Mouse (Mus musculus): ENCODE results near the gene Enpp1.

Gene Enpp1

DNA sequence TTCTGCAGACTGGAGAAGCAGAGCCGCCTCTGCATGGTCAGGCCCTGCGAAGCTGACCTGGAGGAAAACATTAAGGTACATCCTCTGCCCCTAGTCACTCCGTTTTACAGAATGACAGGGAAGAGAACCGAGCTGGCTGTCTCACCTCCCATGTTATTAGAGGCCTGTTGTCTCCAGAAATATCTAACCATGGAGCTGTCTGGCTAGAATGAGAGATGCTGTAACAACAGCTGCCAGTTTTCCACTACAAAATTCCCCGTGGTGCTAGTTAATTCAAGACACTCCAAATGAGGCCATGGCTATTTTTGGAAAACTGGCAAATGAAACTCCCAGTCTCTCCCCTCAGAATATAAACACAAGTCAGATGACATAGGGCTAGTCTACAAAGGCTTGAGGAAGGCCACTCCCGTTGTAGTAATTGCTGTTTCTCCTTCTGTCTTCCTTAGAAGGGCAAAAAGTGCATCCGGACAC, 115.1 kb downstream of the Enpp1 start:
- in situ Hi-C loops (cut with MboI, MseI), result no loop called here

DNA sequence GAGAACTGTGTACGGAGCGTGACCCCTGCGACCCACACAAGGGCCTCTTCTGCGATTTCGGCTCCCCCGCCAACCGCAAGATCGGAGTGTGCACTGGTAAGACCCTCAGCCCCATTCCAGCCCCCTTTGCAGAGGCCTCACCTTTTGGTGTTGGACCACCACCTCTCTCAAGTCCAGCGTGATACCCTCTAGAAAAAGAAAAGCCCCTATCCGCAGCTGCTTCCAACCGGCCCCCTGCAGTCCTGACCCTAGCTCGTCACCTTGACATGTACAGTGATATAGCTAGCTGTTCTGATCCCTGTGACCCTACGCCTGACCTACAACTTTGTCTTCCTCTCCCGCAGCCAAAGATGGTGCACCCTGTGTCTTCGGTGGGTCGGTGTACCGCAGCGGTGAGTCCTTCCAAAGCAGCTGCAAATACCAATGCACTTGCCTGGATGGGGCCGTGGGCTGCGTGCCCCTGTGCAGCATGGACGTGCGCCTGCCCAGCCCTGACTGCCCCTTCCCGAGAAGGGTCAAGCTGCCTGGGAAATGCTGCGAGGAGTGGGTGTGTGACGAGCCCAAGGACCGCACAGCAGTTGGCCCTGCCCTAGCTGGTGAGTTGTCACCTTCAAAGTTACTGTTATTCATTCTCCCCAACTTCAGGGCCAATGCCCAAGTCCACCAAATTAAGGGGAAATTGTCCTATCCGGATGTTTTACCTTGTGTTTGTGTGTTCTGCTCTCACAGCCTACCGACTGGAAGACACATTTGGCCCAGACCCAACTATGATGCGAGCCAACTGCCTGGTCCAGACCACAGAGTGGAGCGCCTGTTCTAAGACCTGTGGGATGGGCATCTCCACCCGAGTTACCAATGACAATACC, 115.7 kb downstream of the Enpp1 start:
- in situ Hi-C loops (cut with MboI, MseI), result no loop called here

DNA sequence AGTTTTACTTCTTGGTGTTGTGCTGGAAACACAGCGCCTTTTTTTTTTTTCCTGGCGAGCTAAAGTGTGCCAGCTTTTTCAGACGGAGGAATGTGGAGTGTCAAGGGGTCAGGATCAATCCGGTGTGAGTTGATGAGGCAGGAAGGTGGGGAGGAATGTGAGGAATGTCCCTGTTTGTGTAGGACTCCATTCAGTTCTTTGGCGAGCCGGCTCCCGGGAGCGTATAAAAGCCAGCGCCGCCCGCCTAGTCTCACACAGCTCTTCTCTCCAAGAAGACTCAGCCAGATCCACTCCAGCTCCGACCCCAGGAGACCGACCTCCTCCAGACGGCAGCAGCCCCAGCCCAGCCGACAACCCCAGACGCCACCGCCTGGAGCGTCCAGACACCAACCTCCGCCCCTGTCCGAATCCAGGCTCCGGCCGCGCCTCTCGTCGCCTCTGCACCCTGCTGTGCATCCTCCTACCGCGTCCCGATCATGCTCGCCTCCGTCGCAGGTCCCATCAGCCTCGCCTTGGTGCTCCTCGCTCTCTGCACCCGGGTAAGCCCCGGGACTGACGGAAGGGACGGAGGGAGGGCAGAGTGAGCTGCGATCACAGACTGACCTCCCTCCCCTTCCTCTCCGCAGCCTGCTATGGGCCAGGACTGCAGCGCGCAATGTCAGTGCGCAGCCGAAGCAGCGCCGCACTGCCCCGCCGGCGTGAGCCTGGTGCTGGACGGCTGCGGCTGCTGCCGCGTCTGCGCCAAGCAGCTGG, 116.5 kb downstream of the Enpp1 start, which contains the start of gene Ccn2:
Gene Ccn2 (plus strand): TSS at position 193 of the 753 bp plus-strand sequence.
- in situ Hi-C loops (cut with MboI, MseI), result no loop called here

DNA sequence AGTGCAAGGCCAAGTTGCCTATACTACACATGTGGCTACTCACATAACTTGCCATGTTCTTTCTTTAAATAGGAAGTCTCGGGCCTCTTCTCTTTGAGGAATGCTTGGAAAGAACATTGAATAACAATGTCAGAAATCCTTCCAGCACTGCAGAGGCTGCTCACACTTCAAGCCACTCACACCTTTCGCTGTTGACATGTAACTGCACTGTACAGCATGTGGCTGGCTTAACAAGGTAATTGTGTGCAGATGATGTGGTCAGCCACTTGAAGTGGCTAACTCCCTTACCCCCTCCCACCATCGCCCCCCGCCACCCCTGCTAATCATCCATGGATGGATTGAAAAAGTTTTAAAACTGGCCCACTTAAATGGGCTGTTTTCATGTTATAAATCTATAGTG, 118.4 kb downstream of the Enpp1 start:
- in situ Hi-C loops (cut with MboI, MseI), result no loop called here

DNA sequence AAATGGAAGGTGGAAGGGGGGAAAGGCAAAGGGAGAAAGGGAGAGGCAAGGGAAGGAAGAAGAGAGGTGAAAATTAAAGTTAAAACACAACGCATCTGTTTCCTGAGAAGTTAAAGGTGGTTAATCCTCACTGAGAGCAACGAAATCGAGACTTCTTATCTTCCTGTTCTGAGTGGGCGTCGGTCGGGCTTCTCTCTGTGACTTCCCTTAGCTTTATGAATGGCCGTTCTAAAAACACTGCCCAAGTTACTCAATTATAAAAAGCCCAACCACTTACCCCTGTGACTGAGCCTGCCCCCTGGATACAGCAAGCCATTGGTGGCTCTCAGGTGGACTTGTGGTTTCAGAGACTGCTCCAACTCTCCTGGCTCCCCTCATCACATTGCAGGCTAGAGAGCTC, 119.0 kb downstream of the Enpp1 start:
- in situ Hi-C loops (cut with MboI, MseI), result no loop called here

DNA sequence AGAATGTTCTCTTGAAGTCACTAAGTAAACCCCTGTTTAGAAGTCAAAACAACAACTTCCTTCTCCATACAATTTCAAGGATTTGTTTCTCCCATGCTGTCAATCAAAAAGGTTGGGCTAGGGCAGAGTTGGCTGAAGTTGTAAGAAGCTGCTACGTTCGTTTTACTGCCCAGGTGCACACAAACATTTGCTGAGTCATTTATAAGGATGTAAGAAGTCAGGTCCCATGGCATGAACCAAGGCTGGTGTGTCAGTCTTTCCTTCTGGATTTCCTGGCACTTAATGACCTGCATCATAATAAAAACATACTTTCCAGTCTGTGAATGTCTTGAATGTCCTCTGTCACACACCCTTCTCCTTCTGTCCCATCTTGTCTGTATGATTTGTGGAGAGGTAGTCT, 119.6 kb downstream of the Enpp1 start:
- in situ Hi-C loops (cut with MboI, MseI), result no loop called here

DNA sequence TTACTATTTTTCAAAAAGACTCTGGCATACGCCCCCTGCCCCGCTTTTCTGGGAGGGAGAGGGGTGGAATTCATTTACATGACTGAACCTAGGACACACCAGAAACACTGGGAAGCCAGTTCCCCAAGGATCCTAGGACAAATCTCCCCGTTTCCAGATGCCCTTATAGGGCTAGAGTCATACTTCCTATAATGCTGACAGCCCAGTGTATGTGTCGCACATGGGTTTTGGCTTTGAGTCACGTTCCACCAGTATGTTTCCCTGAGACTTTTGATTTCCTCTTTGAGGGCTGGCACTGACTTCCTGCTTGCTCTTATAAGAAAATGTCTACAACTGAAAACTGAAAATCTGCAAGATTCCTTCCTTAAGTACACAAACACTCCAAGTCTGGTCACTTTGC, 120.2 kb downstream of the Enpp1 start:
- in situ Hi-C loops (cut with MboI, MseI), result no loop called here

DNA sequence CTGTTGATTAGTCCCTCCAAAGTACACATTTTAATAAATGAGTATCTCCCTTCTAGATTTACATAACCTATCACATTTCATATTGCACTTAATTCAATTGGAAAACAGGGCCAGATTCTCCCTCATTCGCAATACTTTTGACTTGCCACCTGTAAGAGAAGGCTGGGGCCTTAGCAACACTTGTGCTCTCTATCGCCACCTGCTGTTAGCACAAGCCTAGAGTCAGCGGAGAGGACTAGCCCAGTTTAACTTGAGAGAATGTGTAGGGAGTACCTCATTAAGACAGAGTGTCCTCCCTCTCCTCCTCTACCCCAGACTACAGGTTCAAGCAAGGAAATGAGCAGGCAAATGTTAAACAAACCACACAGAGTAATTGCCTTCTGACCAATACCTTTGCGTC, 120.8 kb downstream of the Enpp1 start:
- in situ Hi-C loops (cut with MboI, MseI), result no loop called here

DNA sequence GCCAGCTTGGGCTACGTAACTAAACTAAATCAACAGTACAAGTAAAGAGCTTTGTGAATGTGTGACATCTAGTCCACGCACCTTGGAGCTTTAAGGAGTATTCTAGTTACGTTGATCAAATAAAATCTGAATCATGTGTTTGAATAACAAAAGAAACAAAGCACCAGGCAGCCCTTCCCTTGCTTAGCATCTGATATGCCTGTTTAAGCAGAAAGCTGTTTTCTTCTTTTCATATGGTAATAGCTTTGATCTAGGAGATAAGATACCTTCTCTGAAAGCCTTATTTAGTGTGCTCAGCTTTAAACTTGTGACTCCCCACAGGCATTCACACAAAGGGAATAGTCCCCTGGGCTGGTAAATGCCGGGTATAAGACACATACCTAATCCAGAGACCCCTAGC, 121.4 kb downstream of the Enpp1 start:
- in situ Hi-C loops (cut with MboI, MseI), result no loop called here

DNA sequence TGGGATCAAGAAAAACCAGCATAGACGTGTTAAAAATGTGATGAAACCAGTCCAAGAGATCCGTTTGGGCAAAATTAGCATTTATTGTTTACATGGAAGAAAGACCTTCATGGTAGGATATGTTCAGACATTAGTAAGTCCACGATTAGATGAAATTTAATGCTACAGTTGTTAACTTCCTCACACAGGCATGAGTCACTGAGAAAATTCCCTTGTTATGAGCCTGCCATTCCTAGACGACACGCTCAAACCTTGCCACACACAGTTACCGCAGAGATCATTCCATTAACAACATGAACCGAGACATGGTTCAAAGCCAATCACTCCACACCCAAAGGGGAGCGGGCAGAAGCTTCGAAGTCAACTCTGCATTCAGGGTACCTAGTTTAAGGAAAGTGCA, 122.7 kb downstream of the Enpp1 start:
- in situ Hi-C loops (cut with MboI, MseI), result no loop called here

DNA sequence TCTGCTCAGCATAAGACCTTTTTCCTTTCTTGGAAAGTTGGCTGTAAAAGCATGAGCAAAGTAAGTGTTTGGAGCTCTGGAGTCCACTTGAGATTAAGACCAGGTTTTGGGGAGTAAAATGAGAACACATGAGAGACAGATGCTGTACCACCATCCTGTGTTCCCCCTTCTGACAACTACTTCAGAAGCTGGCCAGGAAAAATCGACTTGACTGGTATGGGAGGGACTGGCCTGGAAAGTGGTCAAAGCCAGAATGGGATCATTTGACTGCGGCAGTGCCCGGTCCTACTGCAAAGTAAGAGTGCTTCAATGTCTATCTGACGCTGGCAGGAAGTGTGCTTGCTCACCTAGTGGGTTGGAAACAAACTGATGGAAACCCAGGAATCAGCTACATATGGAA, 123.1 kb downstream of the Enpp1 start:
- in situ Hi-C loops (cut with MboI, MseI), result no loop called here

All from T-helper 2 cell (primary cell).